Mouse (Mus musculus) layer of hippocampus, postnatal 36 days (tissue): ENCODE data around the gene Gm7075. TPM values are rescaled to one million over a fixed set of nuclear protein-coding genes. Genes with fewer than 3 reads are reported as not detected.
"Not testable (repeated sequence)": the region's sequence is repeated elsewhere in the genome, so short reads cannot be mapped to it uniquely, and the experiment has no call there.

Experiments
- DNase-seq, 2 experiments: peaks; one replicate each; pipeline ENCODE4 v3.0.0; 2022
- total RNA-seq, 2 experiments: library from RNA; stranded (reverse); gene quantifications; 2 replicates each; pipeline ENCODE4 v1.2.3; 2021

The Gm7075 gene
- not detected for total RNA-seq

- DNase-seq: peak in 1 of 2 experiments; percentile 8
Measured at GRCm38 (mm10) chr10:63421739-63422735, at the start of gene Gm7075. Gm7075 (minus strand) TSS chr10:63421789.

GRCm38 (mm10) chr10:63460935-63461334, 39.3 kb upstream of the Gm7075 start:
- no peak for DNase-seq

- DNase-seq: no peak
Measured at GRCm38 (mm10) chr10:63457292-63458128, 35.9 kb upstream of the Gm7075 start.

GRCm38 (mm10) chr10:63455110-63455878, 33.7 kb upstream of the Gm7075 start:
- DNase-seq: no peak

- no peak for DNase-seq
Measured at GRCm38 (mm10) chr10:63453926-63454325, 32.3 kb upstream of the Gm7075 start.

- not testable (repeated sequence) for DNase-seq
Measured at GRCm38 (mm10) chr10:63444602-63445387, 23.2 kb upstream of the Gm7075 start.

GRCm38 (mm10) chr10:63439694-63440228, 18.2 kb upstream of the Gm7075 start:
- no peak for DNase-seq

GRCm38 (mm10) chr10:63438736-63439262, 17.2 kb upstream of the Gm7075 start:
- no peak for DNase-seq

GRCm38 (mm10) chr10:63432887-63433286, 11.3 kb upstream of the Gm7075 start:
- no peak for DNase-seq

GRCm38 (mm10) chr10:63432099-63432498, 10.5 kb upstream of the Gm7075 start:
- no peak for DNase-seq

- DNase-seq: no peak
Measured at GRCm38 (mm10) chr10:63431221-63431736, 9.7 kb upstream of the Gm7075 start.

GRCm38 (mm10) chr10:63429785-63430305, 8.3 kb upstream of the Gm7075 start, which contains the start of gene Ctnna3:
Ctnna3 (plus strand) TSS chr10:63430098.
- peak; percentile 79 to 86 for DNase-seq

GRCm38 (mm10) chr10:63429380-63429779, 7.8 kb upstream of the Gm7075 start:
- peak; percentile 100 for DNase-seq

- DNase-seq: no peak
Measured at GRCm38 (mm10) chr10:63429023-63429340, 7.4 kb upstream of the Gm7075 start.

GRCm38 (mm10) chr10:63428243-63429022, 6.8 kb upstream of the Gm7075 start:
- peak; percentile 11 to 25 for DNase-seq

GRCm38 (mm10) chr10:63427146-63427545, 5.6 kb upstream of the Gm7075 start:
- no peak for DNase-seq

- DNase-seq: peak in 1 of 2 experiments; percentile 34
Measured at GRCm38 (mm10) chr10:63424475-63424814, 2.9 kb upstream of the Gm7075 start.

- DNase-seq: no peak
Measured at GRCm38 (mm10) chr10:63423591-63424474, 2.2 kb upstream of the Gm7075 start.

- no peak for DNase-seq
Measured at GRCm38 (mm10) chr10:63422736-63422992, 1.1 kb upstream of the Gm7075 start.
